Mouse (Mus musculus): ENCODE data around the gene Tmem8b.

Tmem8b gene

DNA sequence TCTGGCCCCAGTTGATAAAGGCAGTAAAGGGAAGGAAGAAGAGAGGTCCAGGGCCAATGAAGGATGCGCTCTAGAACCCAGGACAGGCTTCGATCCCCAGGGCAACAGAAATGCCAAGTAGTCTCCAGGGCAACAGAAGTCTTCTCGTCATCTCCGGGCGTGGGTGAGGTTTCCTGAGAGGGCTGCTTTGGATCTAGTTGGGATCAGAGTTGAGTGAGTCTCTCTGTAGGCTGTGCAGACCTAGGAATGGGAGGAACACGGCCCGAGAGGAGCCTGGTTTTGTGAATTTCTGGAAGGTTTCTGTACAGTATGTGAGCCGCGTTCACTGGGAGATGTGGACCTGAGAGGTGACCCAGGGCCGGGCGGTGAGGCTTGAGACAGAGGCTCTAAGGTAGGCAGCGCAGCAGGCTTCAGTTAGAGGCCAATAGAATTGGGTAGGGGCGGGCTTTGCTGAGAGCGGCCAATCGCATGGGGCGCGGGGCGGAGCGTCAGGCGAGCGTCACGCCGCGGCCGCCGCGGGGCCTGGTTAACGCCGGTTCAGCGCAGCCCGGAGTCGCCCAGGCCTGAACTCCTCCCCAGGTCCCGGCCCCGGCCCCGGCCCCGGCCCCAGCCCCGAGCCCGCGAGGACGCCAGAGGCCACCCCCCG lies at the start of gene Tmem8b, which contains the start of gene Fam221b:
TSS of gene Tmem8b (plus strand) at position 190 of the 646 bp plus-strand sequence.
TSS of gene Fam221b (minus strand) at position 364 of the 646 bp plus-strand sequence.
- peak; percentile 84 for DNase-seq (ENCODE audit: low read depth, low spot score)

GRCm38 (mm10) chr4:43620146-43620778 lies 48.5 kb upstream of the Tmem8b start:
- no peak for DNase-seq (ENCODE audit: low read depth, low spot score)

DNA sequence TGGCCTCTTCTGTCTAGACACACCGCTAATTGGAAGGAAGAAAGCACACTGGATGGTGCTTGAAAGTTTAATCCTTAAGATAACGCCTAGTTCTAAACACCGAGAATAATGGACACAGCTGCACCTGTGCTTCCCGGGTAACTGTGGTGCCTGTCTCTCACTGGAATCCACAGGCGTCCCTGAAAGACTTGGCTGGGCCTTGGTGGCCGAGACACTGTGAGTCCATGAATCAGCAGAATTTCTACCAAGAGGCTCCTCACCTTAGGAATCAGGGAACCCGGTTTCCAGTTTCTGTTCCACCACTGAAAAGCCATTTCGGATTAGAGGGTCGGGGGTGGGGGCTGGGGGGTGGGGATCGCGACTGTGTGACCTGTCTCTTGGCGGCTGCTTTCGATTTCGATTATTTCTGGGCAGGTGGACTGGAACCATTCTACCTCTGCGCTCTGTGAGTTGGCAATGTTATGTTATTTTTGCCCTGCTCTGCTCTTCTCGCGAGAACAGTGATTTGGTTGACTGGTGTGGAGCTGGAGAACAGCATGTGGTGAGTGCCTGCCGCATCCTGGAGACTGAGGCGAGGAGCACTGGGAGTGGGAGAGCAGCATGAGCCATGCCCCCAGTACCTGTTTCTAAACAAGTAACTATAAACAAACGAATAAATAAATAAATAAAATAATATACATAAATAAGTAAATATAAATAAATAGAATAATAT lies 39.5 kb upstream of the Tmem8b start:
- DNase-seq (ENCODE audit: low read depth, low spot score) = peak; percentile 45

- peak; percentile 87 for DNase-seq (ENCODE audit: low read depth, low spot score)
Observed at GRCm38 (mm10) chr4:43630030-43630581, 38.7 kb upstream of the Tmem8b start.

GRCm38 (mm10) chr4:43630671-43631045 lies 38.1 kb upstream of the Tmem8b start:
- DNase-seq (ENCODE audit: low read depth, low spot score) = peak; percentile 30

DNA sequence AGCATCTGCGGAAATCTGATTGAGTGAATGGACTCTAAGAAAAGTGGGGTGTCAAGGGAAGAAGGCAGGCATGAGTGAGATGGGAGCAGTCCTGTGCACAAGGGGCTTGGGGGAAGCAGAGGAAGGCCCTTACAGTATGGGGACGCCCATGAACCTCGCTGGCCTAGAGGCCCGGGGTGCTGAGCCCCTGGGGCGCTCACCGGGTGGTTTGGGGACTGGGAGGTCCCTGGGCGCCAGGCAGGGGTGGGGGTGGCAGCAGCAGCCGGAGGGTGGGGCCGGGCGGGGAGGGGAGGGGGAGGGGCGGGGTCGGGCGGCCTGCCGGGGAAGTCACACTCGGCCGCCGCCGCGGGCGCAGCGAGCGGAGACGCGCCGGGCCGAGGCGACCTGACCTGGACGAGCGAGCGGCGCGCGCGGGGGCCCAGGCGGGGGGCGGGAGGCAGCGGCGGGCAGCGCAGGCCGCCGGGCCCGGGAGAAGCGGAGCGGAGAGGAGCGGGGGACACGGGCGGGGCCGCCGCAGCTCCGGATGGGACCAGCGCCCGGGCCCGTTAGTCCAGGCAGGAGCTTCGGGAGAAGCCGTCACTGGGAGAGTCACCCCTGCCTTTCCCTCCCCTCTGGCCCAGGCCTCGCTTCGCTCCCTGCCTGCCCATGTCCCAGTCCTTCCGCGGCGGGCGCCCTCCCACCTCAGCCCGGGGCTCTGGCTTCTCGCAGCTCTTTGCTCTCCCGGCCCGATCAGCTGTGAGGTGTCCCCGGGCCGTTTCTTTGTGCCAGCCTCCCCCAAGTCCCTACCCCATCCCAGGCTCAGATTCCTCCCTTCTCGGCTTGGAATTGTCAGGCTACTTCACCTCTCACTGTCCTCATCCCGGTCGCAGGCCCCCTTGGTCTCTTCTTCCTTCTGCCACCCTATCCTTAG lies 37.5 kb upstream of the Tmem8b start, which contains the start of gene Npr2:
TSS of gene Npr2 (plus strand) at position 890 of the 910 bp plus-strand sequence.
- peak; percentile 43 for DNase-seq (ENCODE audit: low read depth, low spot score)

DNA sequence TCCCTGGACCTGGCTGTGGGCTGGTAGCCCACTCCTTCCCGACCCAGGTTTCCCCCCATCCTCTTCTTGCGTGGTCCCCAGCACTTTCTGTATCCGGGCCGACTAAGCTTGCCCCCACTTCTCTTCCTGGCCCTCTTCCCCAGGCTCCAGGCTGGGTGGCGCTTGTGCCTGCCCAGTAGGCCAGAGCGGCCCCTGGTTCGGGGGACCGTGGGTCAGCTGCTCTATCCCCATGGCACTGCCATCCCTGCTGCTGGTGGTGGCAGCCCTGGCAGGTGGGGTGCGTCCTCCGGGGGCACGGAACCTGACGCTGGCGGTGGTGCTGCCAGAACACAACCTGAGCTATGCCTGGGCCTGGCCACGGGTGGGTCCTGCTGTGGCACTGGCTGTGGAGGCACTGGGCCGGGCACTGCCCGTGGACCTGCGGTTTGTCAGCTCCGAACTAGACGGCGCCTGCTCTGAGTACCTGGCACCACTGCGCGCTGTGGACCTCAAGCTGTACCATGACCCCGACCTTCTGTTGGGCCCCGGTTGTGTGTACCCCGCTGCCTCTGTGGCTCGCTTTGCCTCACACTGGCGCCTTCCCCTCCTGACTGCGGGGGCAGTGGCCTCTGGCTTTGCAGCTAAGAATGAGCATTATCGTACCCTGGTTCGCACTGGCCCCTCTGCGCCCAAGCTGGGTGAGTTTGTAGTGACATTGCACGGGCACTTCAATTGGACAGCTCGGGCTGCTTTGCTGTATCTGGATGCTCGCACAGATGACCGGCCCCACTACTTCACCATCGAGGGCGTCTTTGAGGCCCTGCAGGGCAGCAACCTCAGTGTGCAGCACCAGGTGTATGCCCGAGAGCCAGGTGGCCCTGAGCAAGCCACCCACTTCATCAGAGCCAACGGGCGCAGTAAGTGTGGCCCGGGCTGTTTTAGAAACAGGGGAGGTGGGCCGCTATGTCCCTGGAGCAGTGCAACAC lies 36.5 kb upstream of the Tmem8b start:
- DNase-seq (ENCODE audit: low read depth, low spot score) = no peak

- no peak for DNase-seq (ENCODE audit: low read depth, low spot score)
Observed at GRCm38 (mm10) chr4:43633296-43633695, 35.5 kb upstream of the Tmem8b start.

- DNase-seq (ENCODE audit: low read depth, low spot score) = no peak
Observed at GRCm38 (mm10) chr4:43633736-43634135, 35.0 kb upstream of the Tmem8b start.

DNA sequence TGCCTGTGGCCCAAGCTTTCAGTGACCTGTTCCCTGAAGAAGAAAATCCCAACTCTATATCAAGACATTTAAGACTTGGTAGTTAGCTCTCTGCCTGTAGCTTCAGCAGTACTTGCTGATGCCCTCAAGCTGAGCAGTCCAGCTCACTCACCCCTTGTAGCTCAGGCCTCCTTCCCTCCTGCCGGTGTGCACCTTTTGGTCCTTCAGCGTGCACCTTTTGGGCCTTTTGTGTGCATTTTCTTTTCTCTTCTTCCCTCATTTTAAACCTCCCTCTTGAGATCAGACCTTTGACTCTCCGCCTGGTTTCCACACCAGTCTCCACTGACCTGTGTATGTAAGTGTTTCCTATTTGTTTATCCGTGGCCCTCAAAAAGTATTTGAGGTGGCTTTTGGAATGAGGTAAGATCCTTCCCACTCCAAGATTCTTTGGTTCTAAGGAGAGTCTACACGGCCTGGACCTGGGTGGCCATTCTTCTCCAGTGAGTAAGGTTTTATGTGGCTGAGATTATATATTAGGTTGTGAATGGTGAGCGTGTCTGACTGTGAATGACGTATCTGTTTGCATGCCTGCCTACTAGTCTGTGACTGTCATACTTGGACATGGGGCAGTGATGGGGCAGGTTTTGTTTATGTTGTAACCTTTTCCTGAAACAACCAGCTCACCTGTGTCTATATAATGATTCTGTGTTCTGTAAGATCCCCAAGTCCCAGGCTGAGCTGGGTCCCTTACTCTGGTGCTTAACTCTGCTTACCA lies 34.0 kb upstream of the Tmem8b start:
- DNase-seq (ENCODE audit: low read depth, low spot score) = no peak

DNA sequence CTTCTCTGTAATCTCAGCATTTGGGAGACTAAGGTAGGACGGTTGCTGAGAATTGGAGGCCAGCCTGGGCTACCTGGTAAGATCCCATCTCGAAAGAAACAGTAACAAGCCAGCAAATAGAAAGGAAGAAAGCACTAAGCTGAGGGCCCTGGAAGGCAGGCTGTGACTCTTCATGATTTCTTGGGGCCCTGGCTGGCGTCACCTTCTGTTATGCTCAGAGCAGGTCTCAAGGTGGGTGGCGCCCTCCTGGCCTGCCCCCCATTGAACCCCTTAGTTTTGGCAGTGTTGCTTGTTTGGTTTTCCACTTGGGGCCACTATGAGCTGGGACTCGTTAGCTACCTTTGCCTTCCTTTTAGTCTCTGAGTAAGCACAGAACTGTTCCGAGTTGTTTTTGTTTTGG lies 32.0 kb upstream of the Tmem8b start:
- DNase-seq (ENCODE audit: low read depth, low spot score) = no peak

DNA sequence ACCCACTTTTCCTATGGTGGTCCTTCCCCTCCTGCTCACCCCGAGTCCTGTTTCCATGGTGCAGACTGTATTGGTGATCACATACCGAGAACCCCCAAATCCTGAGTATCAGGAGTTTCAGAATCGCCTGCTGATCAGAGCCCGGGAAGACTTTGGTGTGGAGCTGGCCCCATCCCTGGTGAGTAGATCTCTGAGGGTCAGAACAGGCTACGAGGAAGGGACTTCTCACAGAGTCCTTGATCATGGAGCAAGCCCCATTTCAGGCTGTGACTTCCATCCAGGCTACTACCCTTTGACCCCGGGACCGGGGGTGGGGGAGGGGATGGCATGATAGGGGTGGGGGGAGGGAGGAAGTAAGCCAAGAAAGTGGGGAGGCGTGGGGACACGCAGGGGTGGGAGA lies 28.7 kb upstream of the Tmem8b start:
- DNase-seq (ENCODE audit: low read depth, low spot score) = no peak

DNA sequence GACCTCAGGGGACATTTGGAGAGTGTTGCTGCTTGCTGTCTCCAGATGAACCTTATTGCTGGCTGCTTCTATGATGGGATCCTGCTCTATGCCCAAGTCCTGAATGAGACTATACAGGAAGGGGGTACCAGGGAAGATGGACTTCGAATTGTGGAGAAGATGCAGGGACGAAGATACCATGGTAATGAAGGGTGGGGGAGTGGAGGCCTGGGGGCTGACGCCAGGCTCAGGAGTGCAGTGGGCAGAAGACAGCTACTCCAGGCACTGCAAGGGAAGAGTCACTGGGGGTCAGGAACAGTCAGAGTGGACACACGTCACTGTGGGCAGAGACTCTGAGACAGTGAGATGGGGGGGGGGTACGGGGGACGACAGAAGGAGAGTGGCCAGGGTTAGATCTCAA lies 28.3 kb upstream of the Tmem8b start:
- no peak for DNase-seq (ENCODE audit: low read depth, low spot score)

GRCm38 (mm10) chr4:43649783-43650182 lies 19.0 kb upstream of the Tmem8b start:
- DNase-seq (ENCODE audit: low read depth, low spot score) = no peak

DNA sequence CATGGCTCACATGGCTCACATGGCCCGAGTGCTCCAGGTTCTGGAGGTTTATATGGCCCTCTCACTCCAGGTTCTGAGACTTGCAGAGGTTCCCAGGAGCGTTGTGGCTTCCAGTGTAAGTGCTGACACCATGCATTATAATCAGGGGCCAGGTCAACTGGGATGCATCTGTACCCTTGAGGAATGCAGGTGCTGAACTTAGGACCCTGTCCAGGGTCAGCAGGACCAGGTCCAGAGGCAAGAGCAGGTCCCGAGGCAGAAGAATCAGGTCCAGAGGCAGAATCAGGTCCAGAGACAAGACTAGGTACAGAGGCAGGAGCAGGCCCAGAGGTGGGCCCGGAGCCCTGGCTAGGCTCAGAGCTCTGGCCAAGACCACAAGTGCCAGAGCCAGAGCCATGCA lies 16.0 kb upstream of the Tmem8b start:
- DNase-seq (ENCODE audit: low read depth, low spot score) = no peak

- DNase-seq (ENCODE audit: low read depth, low spot score) = peak; percentile 75
Observed at GRCm38 (mm10) chr4:43653161-43654015, 15.4 kb upstream of the Tmem8b start, which contains the start of gene Spag8. Spag8 (minus strand) TSS chr4:43653594.

GRCm38 (mm10) chr4:43655656-43656338 lies 13.0 kb upstream of the Tmem8b start:
- no peak for DNase-seq (ENCODE audit: low read depth, low spot score)

All from mesoderm, embryonic 11.5 days (tissue).